Mouse (Mus musculus) bone marrow macrophage, adult 2 months (primary cell): ENCODE measurements around the gene Enpp7. TPM values are rescaled to one million over a fixed set of nuclear protein-coding genes. Genes with fewer than 3 reads are reported as not detected.

Source experiments
- H3K27ac ChIP-seq: 2 replicates; pipeline ENCODE4 v1.5.1; 2012; ENCODE audit warnings: low read depth, low read length; ENCODE audit not compliant: insufficient read depth
- H3K4me1 ChIP-seq: 2 replicates; pipeline ENCODE4 v1.6.1; 2012; ENCODE audit warnings: low read length; ENCODE audit not compliant: control insufficient read depth, insufficient read depth
- H3K4me3 ChIP-seq: 2 replicates; pipeline ENCODE4 v1.5.1; 2012; ENCODE audit warnings: mild to moderate bottlenecking, low read length, moderate library complexity; ENCODE audit not compliant: insufficient read depth
- CTCF ChIP-seq: IDR thresholded peaks from 2 replicates; pipeline ENCODE4 v1.5.1; 2012; ENCODE audit warnings: low read depth, mild to moderate bottlenecking, low read length, moderate library complexity
- POLR2A ChIP-seq: IDR thresholded peaks from 2 replicates; pipeline ENCODE4 v1.6.1; 2012; ENCODE audit warnings: mild to moderate bottlenecking, low read depth, low read length, borderline replicate concordance
- polyA plus RNA-seq: library from polyadenylated mRNA; stranded (reverse); fragments of >200 nt; gene quantifications from 2 replicates; pipeline ENCODE4 v1.2.4, GENCODE M21; 2012; ENCODE audit not compliant: missing spikeins, insufficient read depth, insufficient read length

Gene Enpp7
- polyA plus RNA-seq, 1 experiment, result not detected

GRCm38 (mm10) chr11:119040600-119041324 is 52.8 kb downstream of the Enpp7 start, which contains the start of gene Cbx8:
TSS of gene Cbx8 (minus strand) at chr11:119040969.
- H3K4me1 ChIP-seq, result peaks cover 12% of the 10 kb centered on the region
- peak within 1 kb of the TSS; percentile 42 for H3K27ac ChIP-seq
- H3K4me3 ChIP-seq, result peak within 1 kb of the TSS; percentile 80
- TF ChIP-seq POLR2A (peak; percentile 53; the same call in 1 of the 2 replicates), CTCF (no peak)

- peak overlapping the region; percentile 80 for H3K4me3 ChIP-seq
- TF ChIP-seq POLR2A (no peak), CTCF (no peak)
- no peak overlapping the region for H3K27ac ChIP-seq
- H3K4me1 ChIP-seq, result peaks cover 12% of the 10 kb centered on the region
These were observed 53.3 kb downstream of the Enpp7 start for GRCm38 (mm10) chr11:119041325-119041716.

GRCm38 (mm10) chr11:119041750-119042465 is 53.9 kb downstream of the Enpp7 start:
- no peak for TF ChIP-seq CTCF
- no peak for TF ChIP-seq POLR2A
- peak overlapping the region; percentile 80 for H3K4me3 ChIP-seq
- H3K27ac ChIP-seq, result no peak overlapping the region
- H3K4me1 ChIP-seq, result peaks cover 12% of the 10 kb centered on the region

Other genes with a start within 250 kb of the Enpp7 start
- gene Rbfox3, start 76.6 kb upstream of the Enpp7 start, polyA plus RNA-seq, result not detected in 2 replicates
- 1.9 and 2.0 TPM in 2 replicates for gene Cbx2, start 34.8 kb downstream of the Enpp7 start, polyA plus RNA-seq
- 6.2 and 9.5 TPM in 2 replicates for gene Cbx8, start 52.8 kb downstream of the Enpp7 start, polyA plus RNA-seq
- gene Cbx4, start 98.0 kb downstream of the Enpp7 start, polyA plus RNA-seq, result 15.8 and 17.2 TPM in 2 replicates
- gene Tbc1d16, start 240.3 kb downstream of the Enpp7 start, polyA plus RNA-seq, result 5.2 and 5.8 TPM in 2 replicates
- 0.68 and 0.72 TPM in 2 replicates for gene Ccdc40, start 240.4 kb downstream of the Enpp7 start, polyA plus RNA-seq